Mouse (Mus musculus): Measurements from ENCODE around the gene Pcsk4.

GRCm38 (mm10) chr10:80294311-80294710 lies 35.0 kb downstream of the Pcsk4 start:
- no peak for TF ChIP-seq CTCF (IDR thresholded peaks at IDR 0.05; ENCODE audit: low read depth)
- TF ChIP-seq EP300 (IDR thresholded peaks at IDR 0.05; ENCODE audit: low read depth) = no peak
